Mouse (Mus musculus) intestine, embryonic 15.5 days (tissue): ENCODE data around the gene Ykt6. TPM values are rescaled to one million over a fixed set of nuclear protein-coding genes. Genes with fewer than 3 reads are reported as not detected.

ENCODE experiments used
- ATAC-seq: fragments of 200-750 bp; cut with Nextera tagmentation; 2 replicates; pipeline ENCODE4 v1.8.0; 2017; ENCODE audit warnings: moderate TSS enrichment, moderate library complexity
- H3K27ac ChIP-seq: fragments of 300-500 bp; sonication (generic); 2 replicates; pipeline ENCODE4 v1.5.1; 2015; ENCODE audit warnings: mild to moderate bottlenecking, inconsistent platforms
- H3K27me3 ChIP-seq: fragments of 300-500 bp; sonication (generic); replicated peaks from 2 replicates; pipeline ENCODE4 v1.6.1; 2015; ENCODE audit warnings: inconsistent platforms
- H3K36me3 ChIP-seq: fragments of 300-500 bp; sonication (generic); 2 replicates; pipeline ENCODE4 v1.6.1; 2015; ENCODE audit warnings: inconsistent platforms
- H3K4me1 ChIP-seq: fragments of 300-500 bp; sonication (generic); replicated peaks from 2 replicates; pipeline ENCODE4 v1.6.1; 2015; ENCODE audit warnings: inconsistent platforms
- H3K4me2 ChIP-seq: fragments of 300-500 bp; sonication (generic); replicated peaks from 2 replicates; pipeline ENCODE4 v1.6.1; 2015; ENCODE audit warnings: mild to moderate bottlenecking, inconsistent platforms
- H3K4me3 ChIP-seq: fragments of 300-500 bp; sonication (generic); replicated peaks from 2 replicates; pipeline ENCODE4 v1.5.1; 2015; ENCODE audit warnings: inconsistent platforms
- H3K9ac ChIP-seq: fragments of 300-500 bp; sonication (generic); 2 replicates; pipeline ENCODE4 v1.6.1; 2015; ENCODE audit warnings: inconsistent platforms
- H3K9me3 ChIP-seq: fragments of 300-500 bp; sonication (generic); 2 replicates; pipeline ENCODE4 v1.6.1; 2016; ENCODE audit warnings: inconsistent platforms
- WGBS: fragments of 180-500 bp; shearing (Covaris S2); methylation state at CpG from one replicate; pipeline ENCODE4 v1.1.7; 2015; 5-methylcytosine and 5-hydroxymethylcytosine counted together
- polyA plus RNA-seq: library from polyadenylated mRNA; unstranded; fragments of >200 nt; fragmentation: Nextera tagmentation; extraction: Ambion mirVana; gene quantifications from 2 replicates; pipeline ENCODE4 v1.2.1, GENCODE M21; 2015

Ykt6 gene
- polyA plus RNA-seq, 1 experiment from 2014 or later: 48.7 TPM

DNA sequence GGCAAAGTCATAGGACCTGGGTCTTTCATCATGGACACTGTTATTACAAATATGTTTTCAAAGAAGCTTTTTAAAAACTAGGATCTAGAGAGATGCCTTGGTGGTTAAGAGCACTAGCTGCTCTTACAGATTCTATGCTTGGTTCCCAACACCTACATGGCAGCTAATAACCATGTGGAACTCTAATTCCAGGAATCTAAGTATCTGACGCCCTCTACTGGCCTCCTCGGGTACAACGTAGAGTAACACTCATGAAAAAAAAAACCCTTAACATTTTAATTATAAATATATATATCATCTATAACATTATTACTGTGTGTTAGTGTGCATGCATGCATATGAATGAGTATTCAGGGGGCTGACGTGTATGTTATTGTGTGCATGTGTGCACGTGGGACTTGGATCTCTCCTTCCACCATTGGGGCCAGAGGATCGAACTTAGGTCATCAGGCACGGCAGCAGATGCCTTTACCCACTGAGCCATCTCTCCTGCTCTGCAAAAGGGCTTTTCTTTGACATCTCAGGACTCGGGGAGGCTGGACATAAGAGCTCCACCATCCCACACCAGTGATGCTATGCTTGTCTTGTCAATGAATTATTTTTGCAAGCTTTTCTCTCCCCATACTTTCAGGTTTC, 2.2 kb upstream of the Ykt6 start:
- peaks cover 14% of the 10 kb centered on the region for H3K4me1 ChIP-seq
- H3K9ac ChIP-seq: no peak overlapping the region
- no peak overlapping the region for H3K4me2 ChIP-seq
- ATAC-seq: no peak
- WGBS: 40% methylated on average over 8 of the region's 8 CpGs
- no peaks in the 10 kb centered on the region for H3K9me3 ChIP-seq
- H3K27me3 ChIP-seq: no peaks in the 10 kb centered on the region
- no peaks in the 10 kb centered on the region for H3K36me3 ChIP-seq
- H3K4me3 ChIP-seq: no peak overlapping the region
- H3K27ac ChIP-seq: no peak overlapping the region

DNA sequence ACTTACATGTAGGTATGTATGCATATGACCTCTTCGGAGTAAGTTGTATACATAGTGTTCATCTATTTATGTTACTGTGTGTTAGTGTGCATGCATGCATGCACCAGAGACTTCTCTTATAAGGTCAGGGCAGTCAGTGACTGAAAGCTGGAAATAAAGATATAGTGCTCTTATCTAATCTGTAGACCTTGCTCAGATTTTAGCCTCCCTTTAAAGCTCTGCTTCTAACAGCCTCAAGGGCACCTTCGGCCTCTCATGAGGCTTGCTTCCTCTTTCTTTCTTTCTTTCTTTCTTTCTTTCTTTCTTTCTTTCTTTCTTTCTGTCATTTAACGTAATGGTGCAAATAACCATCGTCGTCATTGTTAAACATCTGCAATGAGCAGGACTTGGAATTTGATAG, 1.1 kb upstream of the Ykt6 start:
- no peak overlapping the region for H3K9ac ChIP-seq
- no peak overlapping the region for H3K4me2 ChIP-seq
- no peak overlapping the region for H3K27ac ChIP-seq
- 66% methylated on average over 5 of the region's 5 CpGs for WGBS
- no peaks in the 10 kb centered on the region for H3K36me3 ChIP-seq
- H3K9me3 ChIP-seq: no peaks in the 10 kb centered on the region
- no peak for ATAC-seq
- peaks cover 10% of the 10 kb centered on the region for H3K4me1 ChIP-seq
- H3K27me3 ChIP-seq: no peaks in the 10 kb centered on the region
- H3K4me3 ChIP-seq: no peak overlapping the region

DNA sequence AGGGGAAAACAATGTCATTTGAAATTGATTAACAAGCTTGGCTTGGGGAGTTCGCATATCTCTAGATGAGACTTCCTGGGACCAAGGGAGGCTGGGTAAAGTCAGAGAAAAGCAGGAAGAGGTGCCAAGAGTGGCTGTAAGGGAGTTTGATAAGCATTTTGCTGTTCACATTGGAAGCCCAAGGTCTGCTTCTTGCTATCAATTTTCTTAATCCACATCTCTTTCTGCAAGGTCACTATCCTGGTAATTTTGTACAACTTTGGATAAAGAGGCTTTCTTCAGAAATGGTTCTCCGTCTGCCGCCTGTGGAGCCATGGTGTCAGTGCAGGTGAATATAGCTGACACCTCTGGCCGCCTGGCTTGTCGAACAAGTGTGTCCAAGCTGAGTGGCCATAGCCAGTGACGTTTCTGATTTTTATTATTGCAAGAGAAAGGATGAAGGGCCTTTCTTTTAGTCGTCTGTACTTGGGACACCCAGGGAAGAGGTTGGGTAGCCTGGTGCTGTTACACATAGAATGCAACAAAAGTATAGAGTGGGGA, 458 bp upstream of the Ykt6 start:
- Histone ChIP-seq H3K9ac (peak overlapping the region; percentile 85), H3K36me3 (no peaks in the 10 kb centered on the region), H3K4me3 (peak overlapping the region; percentile 88), H3K4me1 (peaks cover 10% of the 10 kb centered on the region), H3K27me3 (no peaks in the 10 kb centered on the region), H3K4me2 (peak overlapping the region; percentile 83), H3K27ac (peak overlapping the region; percentile 96), H3K9me3 (no peaks in the 10 kb centered on the region)
- 2% methylated on average over 7 of the region's 7 CpGs for WGBS
- peak; percentile 67 for ATAC-seq

DNA sequence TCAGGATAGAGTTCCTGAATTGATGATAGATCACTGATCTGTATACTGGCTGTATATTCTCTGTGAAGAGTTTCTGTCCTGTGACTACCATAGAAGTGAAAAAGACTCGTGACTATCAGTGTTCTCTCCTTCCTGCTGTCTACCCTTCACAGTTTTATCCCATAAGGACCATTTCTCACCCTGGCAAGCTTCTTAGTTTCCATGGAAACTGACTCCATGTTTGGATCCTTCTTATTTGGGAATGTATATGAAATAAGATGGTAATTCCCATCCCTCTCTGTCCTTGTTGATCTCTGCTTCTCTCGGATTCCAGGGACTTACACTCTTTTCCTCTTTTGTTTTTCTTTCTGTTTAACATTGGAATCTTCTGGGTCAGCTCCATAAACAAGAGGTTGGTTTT, 4.6 kb downstream of the Ykt6 start:
- no peak for ATAC-seq
- no peak overlapping the region for H3K27ac ChIP-seq
- H3K27me3 ChIP-seq: no peaks in the 10 kb centered on the region
- H3K4me2 ChIP-seq: no peak overlapping the region
- no peaks in the 10 kb centered on the region for H3K9me3 ChIP-seq
- peaks cover 7% of the 10 kb centered on the region for H3K4me1 ChIP-seq
- no peak overlapping the region for H3K4me3 ChIP-seq
- WGBS: 78% methylated on average over 2 of the region's 2 CpGs
- H3K9ac ChIP-seq: no peak overlapping the region
- peaks cover 33% of the 10 kb centered on the region for H3K36me3 ChIP-seq

DNA sequence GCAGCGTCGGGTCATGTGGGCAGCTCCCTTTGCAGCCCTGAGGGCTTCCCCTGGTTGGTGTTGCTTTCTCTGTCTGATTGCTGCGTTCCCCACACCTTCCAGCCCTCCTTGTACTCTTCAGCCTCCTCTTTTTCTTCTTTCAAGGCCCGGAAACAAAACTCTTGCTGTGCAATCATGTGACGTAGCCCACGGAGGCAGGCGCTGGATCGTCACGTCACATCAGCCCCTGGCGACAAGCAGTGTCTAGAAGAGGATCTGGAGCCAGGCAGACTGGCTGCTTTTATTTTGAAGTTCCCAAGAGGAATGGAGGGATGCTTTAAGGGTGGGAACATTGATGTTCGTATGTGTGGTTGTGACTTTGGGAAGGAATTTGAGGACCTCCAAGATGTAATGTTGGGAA, 10.4 kb downstream of the Ykt6 start:
- no peak overlapping the region for H3K4me2 ChIP-seq
- no peak overlapping the region for H3K27ac ChIP-seq
- no peak for ATAC-seq
- H3K9me3 ChIP-seq: no peaks in the 10 kb centered on the region
- H3K4me1 ChIP-seq: no peaks in the 10 kb centered on the region
- WGBS: 87% methylated on average over 11 of the region's 11 CpGs
- H3K4me3 ChIP-seq: no peak overlapping the region
- no peak overlapping the region for H3K9ac ChIP-seq
- H3K27me3 ChIP-seq: no peaks in the 10 kb centered on the region
- peaks cover 48% of the 10 kb centered on the region for H3K36me3 ChIP-seq

GRCm38 (mm10) chr11:5966751-5967150, 11.3 kb downstream of the Ykt6 start:
- Histone ChIP-seq H3K27me3 (no peaks in the 10 kb centered on the region), H3K9ac (no peak overlapping the region), H3K4me1 (no peaks in the 10 kb centered on the region), H3K9me3 (no peaks in the 10 kb centered on the region), H3K36me3 (peaks cover 42% of the 10 kb centered on the region), H3K27ac (no peak overlapping the region), H3K4me2 (no peak overlapping the region), H3K4me3 (no peak overlapping the region)
- ATAC-seq: no peak
- WGBS: 89% methylated on average over 3 of the region's 3 CpGs

- 62% methylated on average over 6 of the region's 6 CpGs for WGBS
- no peak overlapping the region for H3K9ac ChIP-seq
- H3K27me3 ChIP-seq: no peaks in the 10 kb centered on the region
- H3K27ac ChIP-seq: no peak overlapping the region
- H3K36me3 ChIP-seq: peaks cover 31% of the 10 kb centered on the region
- no peak overlapping the region for H3K4me2 ChIP-seq
- no peaks in the 10 kb centered on the region for H3K9me3 ChIP-seq
- H3K4me1 ChIP-seq: peaks cover 11% of the 10 kb centered on the region; the same call in 1 of the 2 replicates
- no peak overlapping the region for H3K4me3 ChIP-seq
- ATAC-seq: 0 out of 2 replicates have a peak, but pooled peaks have one; percentile 32
These were observed 12.7 kb downstream of the Ykt6 start for GRCm38 (mm10) chr11:5968223-5968622.

DNA sequence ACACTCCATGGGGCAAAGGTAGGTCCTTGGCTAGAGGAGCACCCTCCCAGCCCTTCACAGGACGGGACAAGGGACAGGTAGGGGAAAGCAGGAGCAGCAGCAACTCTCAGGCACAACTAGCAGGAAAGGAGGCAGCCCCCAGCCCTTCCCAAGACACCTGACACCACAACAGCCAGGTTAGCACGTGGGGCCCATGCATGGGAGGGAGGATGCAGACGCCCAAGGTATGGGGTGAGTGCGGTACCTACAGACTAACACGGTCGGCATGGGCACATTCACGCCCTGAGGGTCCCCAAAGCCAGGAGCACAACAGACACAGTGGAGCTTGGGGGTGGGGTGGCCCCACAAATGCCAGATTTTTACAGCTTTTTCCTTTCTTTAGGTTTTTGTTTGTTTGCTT, 15.7 kb downstream of the Ykt6 start:
- no peaks in the 10 kb centered on the region for H3K27me3 ChIP-seq
- no peaks in the 10 kb centered on the region for H3K9me3 ChIP-seq
- ATAC-seq: no peak
- 55% methylated on average over 7 of the region's 7 CpGs for WGBS
- H3K9ac ChIP-seq: no peak overlapping the region
- peaks cover 12% of the 10 kb centered on the region; the same call in 1 of the 2 replicates for H3K4me1 ChIP-seq
- no peak overlapping the region for H3K27ac ChIP-seq
- H3K4me3 ChIP-seq: no peak overlapping the region
- H3K4me2 ChIP-seq: no peak overlapping the region
- H3K36me3 ChIP-seq: peaks cover 12% of the 10 kb centered on the region; the same call in 1 of the 2 replicates

- 21% methylated on average over 7 of the region's 7 CpGs for WGBS
- no peak overlapping the region for H3K4me3 ChIP-seq
- H3K27me3 ChIP-seq: no peaks in the 10 kb centered on the region
- H3K4me1 ChIP-seq: peaks cover 12% of the 10 kb centered on the region; the same call in 1 of the 2 replicates
- ATAC-seq: peak; percentile 40
- no peak overlapping the region for H3K27ac ChIP-seq
- 0 out of 2 replicates have a peak overlapping the region, but pooled peaks have one; percentile 9 for H3K4me2 ChIP-seq
- peaks cover 9% of the 10 kb centered on the region; the same call in 1 of the 2 replicates for H3K36me3 ChIP-seq
- no peak overlapping the region for H3K9ac ChIP-seq
- no peaks in the 10 kb centered on the region for H3K9me3 ChIP-seq
These were observed 17.7 kb downstream of the Ykt6 start for GRCm38 (mm10) chr11:5973151-5973550.

- no peak overlapping the region for H3K27ac ChIP-seq
- peaks cover 12% of the 10 kb centered on the region; the same call in 1 of the 2 replicates for H3K4me1 ChIP-seq
- 68% methylated on average over 6 of the region's 6 CpGs for WGBS
- H3K9me3 ChIP-seq: no peaks in the 10 kb centered on the region
- H3K9ac ChIP-seq: no peak overlapping the region
- peaks cover under 1% of the 10 kb centered on the region; the same call in 1 of the 2 replicates for H3K36me3 ChIP-seq
- no peaks in the 10 kb centered on the region for H3K27me3 ChIP-seq
- no peak for ATAC-seq
- H3K4me2 ChIP-seq: no peak overlapping the region
- H3K4me3 ChIP-seq: no peak overlapping the region
These were observed 18.6 kb downstream of the Ykt6 start for GRCm38 (mm10) chr11:5974053-5974452.

GRCm38 (mm10) chr11:5975068-5975467, 19.6 kb downstream of the Ykt6 start:
- 81% methylated on average over 2 of the region's 2 CpGs for WGBS
- Histone ChIP-seq H3K4me2 (no peak overlapping the region), H3K27ac (no peak overlapping the region), H3K9ac (no peak overlapping the region), H3K4me3 (no peak overlapping the region), H3K36me3 (no peaks in the 10 kb centered on the region), H3K27me3 (no peaks in the 10 kb centered on the region), H3K4me1 (peaks cover 12% of the 10 kb centered on the region; the same call in 1 of the 2 replicates), H3K9me3 (no peaks in the 10 kb centered on the region)
- ATAC-seq: no peak

DNA sequence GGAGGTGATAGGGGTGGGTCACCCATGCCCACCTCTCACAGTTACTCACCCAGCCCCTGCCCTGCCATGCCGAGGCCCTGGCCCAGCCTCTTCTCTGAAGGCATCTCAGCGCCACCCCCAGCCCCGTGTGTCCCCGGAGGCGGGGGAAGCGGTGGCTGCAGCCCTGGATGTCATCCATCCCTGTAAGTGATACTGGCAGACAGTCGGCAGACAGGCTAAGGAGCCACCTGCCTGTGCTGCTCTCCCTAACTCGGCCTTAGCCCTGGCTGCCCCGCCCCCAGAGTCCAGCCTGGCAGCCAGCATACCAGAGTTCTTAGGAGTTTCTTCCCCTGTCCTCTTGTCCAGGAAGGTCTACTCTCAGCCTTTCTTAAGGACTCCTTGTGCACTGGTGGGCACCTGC, 20.6 kb downstream of the Ykt6 start:
- no peaks in the 10 kb centered on the region for H3K9me3 ChIP-seq
- no peak overlapping the region for H3K9ac ChIP-seq
- no peak for ATAC-seq
- H3K4me3 ChIP-seq: no peak overlapping the region
- H3K27ac ChIP-seq: no peak overlapping the region
- no peaks in the 10 kb centered on the region for H3K27me3 ChIP-seq
- no peak overlapping the region for H3K4me2 ChIP-seq
- H3K36me3 ChIP-seq: no peaks in the 10 kb centered on the region
- peaks cover 12% of the 10 kb centered on the region; the same call in 1 of the 2 replicates for H3K4me1 ChIP-seq
- WGBS: 18% methylated on average over 9 of the region's 9 CpGs

DNA sequence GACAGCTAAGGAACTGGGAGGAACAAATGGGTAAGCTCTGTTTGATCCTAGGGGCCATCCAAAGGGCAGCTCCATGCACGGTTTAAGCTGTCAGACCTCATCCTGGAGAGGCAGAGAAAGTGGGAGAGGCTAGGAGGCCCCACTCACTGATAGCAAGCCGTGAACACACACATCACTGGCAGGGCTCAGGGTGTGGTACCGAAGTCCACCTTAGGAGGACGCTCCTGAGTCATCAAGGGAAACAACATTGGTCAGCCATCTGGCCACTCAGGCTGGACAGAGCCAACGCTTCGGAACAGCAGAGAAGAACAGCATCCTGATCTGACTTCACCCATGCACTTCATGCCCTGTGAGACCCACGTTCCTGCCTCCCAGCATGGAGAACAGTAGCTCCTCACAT, 23.6 kb downstream of the Ykt6 start:
- 73% methylated on average over 7 of the region's 7 CpGs for WGBS
- H3K36me3 ChIP-seq: no peaks in the 10 kb centered on the region
- no peak overlapping the region for H3K9ac ChIP-seq
- no peaks in the 10 kb centered on the region for H3K27me3 ChIP-seq
- H3K9me3 ChIP-seq: no peaks in the 10 kb centered on the region
- no peak overlapping the region for H3K4me3 ChIP-seq
- no peak overlapping the region for H3K4me2 ChIP-seq
- no peaks in the 10 kb centered on the region for H3K4me1 ChIP-seq
- no peak for ATAC-seq
- no peak overlapping the region for H3K27ac ChIP-seq
